Mouse (Mus musculus): ENCODE data around the gene Crhr1.

DNA sequence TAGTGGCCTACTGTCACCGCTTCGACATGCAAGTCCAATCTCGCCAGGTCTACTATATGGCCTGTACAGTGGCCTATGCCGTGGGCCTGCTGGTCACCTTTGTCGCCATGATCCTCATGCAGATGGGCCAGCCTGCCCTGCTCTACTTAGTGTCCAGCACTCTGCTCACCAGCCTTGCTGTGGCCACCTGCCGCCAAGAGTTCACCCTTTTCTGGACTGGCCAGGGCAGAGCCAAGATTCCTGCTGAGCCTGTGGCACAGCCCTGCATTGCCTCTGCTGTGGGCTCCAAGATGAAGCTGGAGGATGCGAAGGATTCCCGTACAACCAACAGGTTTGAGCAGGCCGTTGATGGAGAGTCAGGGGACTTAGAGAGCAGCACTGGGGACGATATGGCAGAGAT is 55.1 kb downstream of the Crhr1 start:
- TF ChIP-seq POLR2A (IDR thresholded peaks at IDR 0.05; ENCODE audit: insufficient read length, low read depth) (no peak), CEBPB (IDR thresholded peaks at IDR 0.05; ENCODE audit: insufficient read depth, poor library complexity, severe bottlenecking) (no peak)
